ENCODE assay signal across 9 mouse cellular contexts in genomic region chr17:84119221-84120017, GRCm38 (mm10).
DNase-seq lines count a peak whose midpoint lies in the region; ATAC-seq and TF ChIP-seq lines count a peak whose summit lies in the region.
"Had no signal": no experiment of that assay in that cellular context is flagged by ENCODE, and none has a peak within 500 bp of the region (broad histone marks: within the 10 kb centered on the region; RNA-seq: fewer than 3 reads in every experiment).

No protein-coding gene starts in this region.

- peaks cover 5% of the 10 kb centered on the region; the same call in 1 of the 2 replicates for H3K27me3 ChIP-seq in midbrain, embryonic 10.5 days (ENCODE audit: low read depth, poor library complexity, severe bottlenecking)
- no peaks in the 10 kb centered on the region for H3K27me3 ChIP-seq in midbrain, embryonic 15.5 days (replicated peaks)

- ATAC-seq in midbrain, embryonic 15.5 days (replicated peaks), result no peak
- ATAC-seq in inflammation-experienced regulatory T-cells, adult 6 months, result peak; percentile 74
- ATAC-seq: intestine, postnatal 0 days had no signal

- no peak for TF ChIP-seq CTCF in layer of hippocampus, adult 2 months (conservative IDR thresholded peaks at IDR 0.05)

- H3K36me3 ChIP-seq in midbrain, embryonic 10.5 days, result no peaks in the 10 kb centered on the region
- H3K36me3 ChIP-seq in midbrain, embryonic 15.5 days (replicated peaks), result no peaks in the 10 kb centered on the region

- no peaks in the 10 kb centered on the region for H3K9me3 ChIP-seq in midbrain, embryonic 10.5 days (replicated peaks)
- H3K9me3 ChIP-seq in midbrain, embryonic 15.5 days, result no peaks in the 10 kb centered on the region

- peaks cover 28% of the 10 kb centered on the region for H3K4me1 ChIP-seq in midbrain, embryonic 10.5 days
- no peaks in the 10 kb centered on the region for H3K4me1 ChIP-seq in midbrain, embryonic 15.5 days

- 0 out of 2 replicates have a peak overlapping the region, but pooled peaks have one; percentile 49 for H3K27ac ChIP-seq in midbrain, embryonic 10.5 days (replicated peaks)
- no peak overlapping the region for H3K27ac ChIP-seq in midbrain, embryonic 15.5 days
- no peak overlapping the region; the same call in 1 of the 2 replicates for H3K27ac ChIP-seq in layer of hippocampus, adult 2 months

- no peak overlapping the region for H3K4me3 ChIP-seq in midbrain, embryonic 10.5 days
- H3K4me3 ChIP-seq in midbrain, embryonic 15.5 days, result no peak overlapping the region
- H3K4me3 ChIP-seq in layer of hippocampus, adult 2 months, result no peak overlapping the region

- 92% methylated on average over 16 of the region's 16 CpGs for WGBS in midbrain, embryonic 10.5 days
- 88% methylated on average over 16 of the region's 16 CpGs for WGBS in midbrain, embryonic 15.5 days

- no peak overlapping the region for H3K4me2 ChIP-seq in midbrain, embryonic 15.5 days

- DNase-seq in midbrain, embryonic 10.5 days (ENCODE audit: low spot score), result no peak
- DNase-seq in naive thymus-derived CD4-positive, alpha-beta T cell, adult 2 months (ENCODE audit: low read depth), result peak; percentile 96
- no peak for DNase-seq in layer of hippocampus, adult 2 months (ENCODE audit: low spot score in 2 of 2)
- DNase-seq in layer of hippocampus, adult 8-10 months (ENCODE audit: low spot score in 2 of 2), result no peak
- DNase-seq in left cerebral cortex, adult 11 months (ENCODE audit: low spot score), result no peak
- no peak for DNase-seq in urinary bladder, adult 18-20 months (ENCODE audit: low spot score in 2 of 2)

- no peak overlapping the region for H3K9ac ChIP-seq in midbrain, embryonic 15.5 days
